Mouse (Mus musculus): ENCODE measurements around the gene Tubb2a.

Tubb2a gene

GRCm38 (mm10) chr13:34077492-34078271, at the start of gene Tubb2a:
Gene Tubb2a (minus strand): TSS chr13:34078007.
- DNase-seq (ENCODE audit: low spot score in 2 of 2): peak; percentile 93

DNA sequence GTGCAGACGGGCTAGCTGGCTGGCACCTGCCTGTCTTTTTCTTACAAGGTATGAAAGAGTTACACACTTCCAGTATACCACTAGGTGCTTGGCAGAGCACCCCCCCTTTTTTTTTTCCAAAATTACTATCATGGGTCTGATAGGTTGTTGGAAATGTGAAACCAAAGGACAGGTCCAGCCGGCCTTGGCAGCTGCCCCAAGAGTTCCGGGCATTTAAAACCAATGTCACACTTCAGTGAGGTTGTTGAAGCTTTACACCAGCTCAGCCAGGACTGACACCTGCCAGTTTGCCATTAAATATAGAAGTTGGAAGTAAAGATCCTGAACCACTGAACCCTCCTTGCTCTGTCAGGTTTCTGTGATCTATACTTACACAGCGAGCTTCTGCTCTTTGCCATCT, 47.9 kb upstream of the Tubb2a start:
- DNase-seq (ENCODE audit: low spot score in 2 of 2): no peak

DNA sequence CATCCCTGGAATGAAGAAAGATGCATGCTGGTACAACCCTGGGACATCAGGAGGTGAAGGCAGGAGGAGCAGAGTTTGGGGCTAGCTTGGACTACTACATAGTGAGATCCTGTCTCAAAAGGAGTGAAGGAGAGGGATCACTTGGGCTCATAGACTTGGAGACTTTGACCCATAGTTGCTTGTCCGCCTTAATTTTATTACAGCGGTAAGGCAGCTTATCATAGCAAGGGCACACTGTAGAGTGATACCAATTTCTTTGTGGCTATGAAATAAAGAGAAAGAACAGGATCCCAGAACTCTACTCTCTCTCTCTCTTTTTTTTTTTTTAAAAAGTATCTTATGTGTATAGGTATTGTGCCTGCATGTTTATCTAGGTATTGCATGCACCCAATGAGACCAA, 42.7 kb upstream of the Tubb2a start:
- DNase-seq (ENCODE audit: low spot score in 2 of 2): no peak

GRCm38 (mm10) chr13:34119406-34119805, 41.6 kb upstream of the Tubb2a start:
- DNase-seq (ENCODE audit: low spot score in 2 of 2): no peak

- DNase-seq (ENCODE audit: low spot score in 2 of 2): no peak
Observed at GRCm38 (mm10) chr13:34118816-34119215, 41.0 kb upstream of the Tubb2a start.

DNA sequence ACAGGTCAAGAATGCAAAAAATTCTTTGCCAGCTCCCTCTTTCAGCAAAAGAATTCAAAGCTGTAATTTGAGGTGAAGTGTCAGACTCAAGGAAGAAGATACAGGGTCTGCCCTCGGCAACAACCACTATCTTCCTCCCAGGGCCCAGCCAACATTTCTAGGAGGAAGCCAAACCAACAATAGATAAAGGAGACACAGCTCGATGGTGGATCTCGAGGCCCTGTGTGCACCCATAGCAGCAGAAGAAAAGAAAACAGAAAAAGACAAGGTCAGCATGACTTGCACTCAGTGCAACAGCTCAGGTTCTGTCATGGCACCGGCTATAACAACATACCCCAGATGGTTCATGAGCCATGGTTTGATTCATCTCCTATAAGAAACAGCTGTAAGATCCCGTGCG, 38.7 kb upstream of the Tubb2a start:
- no peak for DNase-seq (ENCODE audit: low spot score in 2 of 2)

DNA sequence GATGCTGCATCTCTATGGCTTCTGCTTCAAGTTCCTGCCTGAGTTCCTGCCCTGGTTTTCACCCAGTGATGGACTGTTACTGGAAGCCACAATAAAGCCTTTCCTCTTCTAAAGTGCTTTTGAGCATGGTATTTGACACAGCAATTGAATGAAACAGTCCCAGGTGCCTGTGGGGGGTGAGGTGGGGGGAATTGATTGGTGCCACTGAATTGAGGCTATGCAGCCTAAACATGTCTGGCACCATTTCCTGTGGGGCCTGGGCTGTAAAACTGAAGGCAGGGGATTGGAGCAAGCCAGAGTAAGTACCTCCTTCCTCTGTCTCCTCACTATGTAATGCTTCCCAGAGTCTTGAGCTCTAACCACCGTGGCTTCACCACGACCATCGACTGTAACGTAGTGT, 36.8 kb upstream of the Tubb2a start:
- no peak for DNase-seq (ENCODE audit: low spot score in 2 of 2)

GRCm38 (mm10) chr13:34113086-34113485, 35.3 kb upstream of the Tubb2a start:
- DNase-seq (ENCODE audit: low spot score in 2 of 2): no peak

- peak in 1 of 2 experiments; percentile 69 for DNase-seq (ENCODE audit: low spot score in 2 of 2)
Observed at GRCm38 (mm10) chr13:34112369-34113081, 34.7 kb upstream of the Tubb2a start.

DNA sequence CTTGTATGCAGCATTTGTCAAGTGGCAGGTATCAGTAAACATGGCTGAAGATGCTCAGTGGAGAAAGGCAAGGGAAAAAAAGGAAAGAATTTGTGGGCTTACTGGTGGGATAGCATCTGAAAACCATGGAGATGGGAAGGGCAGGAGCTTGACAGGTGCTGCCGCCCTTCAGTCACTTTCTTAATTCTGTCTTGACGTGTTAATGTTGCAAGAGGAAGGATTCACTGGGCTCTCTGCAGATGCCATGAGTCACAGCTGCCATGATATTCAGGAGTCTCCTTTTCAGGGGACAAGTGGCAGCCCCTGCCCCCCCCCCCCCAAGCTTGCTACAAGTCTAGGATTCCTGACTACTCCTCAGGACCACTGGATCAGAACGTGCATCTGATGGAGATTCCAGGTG, 34.1 kb upstream of the Tubb2a start:
- DNase-seq (ENCODE audit: low spot score in 2 of 2): no peak

- no peak for DNase-seq (ENCODE audit: low spot score in 2 of 2)
Observed at GRCm38 (mm10) chr13:34111019-34111418, 33.2 kb upstream of the Tubb2a start.

- no peak for DNase-seq (ENCODE audit: low spot score in 2 of 2)
Observed at GRCm38 (mm10) chr13:34109677-34110058, 31.9 kb upstream of the Tubb2a start.

GRCm38 (mm10) chr13:34109035-34109676, 31.3 kb upstream of the Tubb2a start:
- no peak for DNase-seq (ENCODE audit: low spot score in 2 of 2)

DNA sequence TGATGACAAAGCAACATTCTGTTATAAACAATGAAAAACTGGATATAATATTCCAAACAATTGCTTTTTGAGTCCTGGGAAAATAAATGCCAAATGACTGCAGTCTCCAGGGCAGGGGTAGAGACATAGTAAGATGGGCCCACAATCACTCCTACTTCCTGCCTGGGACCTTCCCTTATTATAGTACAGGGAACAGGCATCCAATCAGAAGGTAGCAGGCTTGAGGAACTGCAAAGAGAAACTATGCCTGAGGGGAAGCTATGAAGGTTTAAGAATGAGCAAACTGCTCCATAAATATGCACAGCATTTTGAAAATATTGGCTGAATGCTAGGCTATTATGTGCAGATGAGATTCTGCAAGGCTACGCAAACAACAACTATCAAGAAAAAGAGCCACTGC, 29.2 kb upstream of the Tubb2a start:
- no peak for DNase-seq (ENCODE audit: low spot score in 2 of 2)

GRCm38 (mm10) chr13:34106256-34106655, 28.4 kb upstream of the Tubb2a start:
- DNase-seq (ENCODE audit: low spot score in 2 of 2): no peak

DNA sequence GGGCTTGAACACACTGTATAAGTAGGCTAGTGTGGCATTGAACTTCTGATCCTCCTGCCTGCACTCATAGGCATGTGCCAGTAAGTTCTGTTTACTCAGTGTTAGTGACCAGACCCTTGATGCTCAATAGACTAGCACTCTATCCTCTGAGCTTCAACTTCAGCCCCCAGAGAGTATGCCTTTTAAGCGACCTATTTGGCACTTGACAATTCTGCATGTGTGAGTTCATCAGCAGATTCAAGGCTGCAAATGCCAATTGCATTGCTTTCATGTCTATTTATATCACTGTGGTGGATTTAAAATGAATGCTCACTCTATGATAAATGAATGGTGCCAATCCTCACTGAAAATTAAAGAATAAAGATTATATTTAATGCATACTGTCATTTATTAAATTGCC, 27.6 kb upstream of the Tubb2a start:
- DNase-seq (ENCODE audit: low spot score in 2 of 2): no peak

- DNase-seq (ENCODE audit: low spot score in 2 of 2): no peak
Observed at GRCm38 (mm10) chr13:34101908-34102307, 24.1 kb upstream of the Tubb2a start.

GRCm38 (mm10) chr13:34101247-34101646, 23.4 kb upstream of the Tubb2a start:
- no peak for DNase-seq (ENCODE audit: low spot score in 2 of 2)

DNA sequence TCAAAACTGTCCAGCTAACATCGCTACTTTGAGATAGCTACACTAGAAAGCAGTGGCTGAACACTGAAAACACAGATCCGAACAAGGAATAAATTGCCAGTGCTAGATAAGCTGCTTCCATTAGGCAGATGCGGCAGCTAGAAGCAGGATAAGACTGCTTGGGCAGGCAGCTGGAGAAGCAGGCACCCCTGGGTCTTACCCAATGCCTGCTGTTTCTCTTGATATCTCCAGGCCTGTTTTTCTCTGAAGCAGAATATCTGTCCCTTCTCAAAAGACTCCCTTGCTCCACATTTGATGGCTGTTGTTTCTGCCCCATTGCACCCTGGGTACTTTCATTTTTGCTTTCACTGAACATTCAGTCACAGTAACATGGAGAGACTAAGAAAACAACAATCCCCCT, 22.9 kb upstream of the Tubb2a start:
- DNase-seq (ENCODE audit: low spot score in 2 of 2): no peak

DNA sequence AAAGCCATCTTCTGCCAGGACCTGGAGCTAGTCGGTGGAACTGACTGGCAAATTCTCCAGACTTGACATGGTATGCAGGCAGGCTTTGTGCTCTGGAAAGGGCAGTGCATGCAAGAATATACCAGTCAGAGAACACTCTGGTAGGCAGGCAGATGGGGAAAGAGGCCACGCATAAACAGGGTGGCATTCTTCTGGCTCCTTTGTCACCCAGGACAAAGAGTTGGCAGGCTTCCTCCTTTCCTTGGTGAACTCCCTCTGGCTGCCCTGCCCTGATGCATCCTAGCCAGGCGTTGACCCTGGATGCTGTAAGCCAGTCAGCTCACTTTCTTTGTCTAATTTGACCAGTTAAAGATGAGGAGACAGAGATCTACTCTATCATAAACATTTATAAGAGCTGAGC, 19.3 kb upstream of the Tubb2a start:
- DNase-seq (ENCODE audit: low spot score in 2 of 2): no peak

- no peak for DNase-seq (ENCODE audit: low spot score in 2 of 2)
Observed at GRCm38 (mm10) chr13:34096455-34096854, 18.6 kb upstream of the Tubb2a start.

- DNase-seq (ENCODE audit: low spot score in 2 of 2): no peak
Observed at GRCm38 (mm10) chr13:34095542-34096435, 18.0 kb upstream of the Tubb2a start.
